Mouse (Mus musculus): ENCODE results near the gene Coro2a.
"Not testable (repeated sequence)": the region's sequence is repeated elsewhere in the genome, so short reads cannot be mapped to it uniquely, and the experiment has no call there.

Coro2a gene

GRCm38 (mm10) chr4:46613618-46614017 lies 11.6 kb upstream of the Coro2a start:
- no peak for DNase-seq (ENCODE audit: low spot score in 2 of 2)

GRCm38 (mm10) chr4:46611181-46611580 lies 9.2 kb upstream of the Coro2a start:
- peak; percentile 86 to 93 for DNase-seq (ENCODE audit: low spot score in 2 of 2)

- DNase-seq (ENCODE audit: low spot score in 2 of 2): no peak
These were observed 5.6 kb upstream of the Coro2a start for GRCm38 (mm10) chr4:46607601-46608000.

DNA sequence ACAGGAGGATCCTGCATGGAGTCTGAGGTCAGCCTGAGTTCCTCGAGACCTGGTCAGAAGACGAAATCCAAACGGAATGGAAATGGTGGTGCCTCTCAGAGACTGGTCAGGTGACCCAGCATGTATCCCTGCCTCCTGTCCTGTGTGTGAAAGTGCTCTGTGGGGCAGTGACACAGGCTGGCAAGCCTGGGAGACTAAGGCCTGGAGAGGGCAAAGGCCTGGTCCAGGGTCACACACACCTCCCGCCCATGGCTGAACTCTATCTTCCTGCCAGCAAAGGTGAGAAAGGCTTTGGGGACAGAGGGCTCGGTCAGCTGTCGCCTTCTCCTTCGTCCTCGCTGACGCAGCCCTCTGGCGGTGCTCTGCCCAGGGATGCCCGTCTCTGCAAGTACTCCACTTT lies 3.4 kb upstream of the Coro2a start:
- no peak for DNase-seq (ENCODE audit: low spot score in 2 of 2)

- no peak for DNase-seq (ENCODE audit: low spot score in 2 of 2)
These were observed 702 bp upstream of the Coro2a start for GRCm38 (mm10) chr4:46602704-46603103.

DNA sequence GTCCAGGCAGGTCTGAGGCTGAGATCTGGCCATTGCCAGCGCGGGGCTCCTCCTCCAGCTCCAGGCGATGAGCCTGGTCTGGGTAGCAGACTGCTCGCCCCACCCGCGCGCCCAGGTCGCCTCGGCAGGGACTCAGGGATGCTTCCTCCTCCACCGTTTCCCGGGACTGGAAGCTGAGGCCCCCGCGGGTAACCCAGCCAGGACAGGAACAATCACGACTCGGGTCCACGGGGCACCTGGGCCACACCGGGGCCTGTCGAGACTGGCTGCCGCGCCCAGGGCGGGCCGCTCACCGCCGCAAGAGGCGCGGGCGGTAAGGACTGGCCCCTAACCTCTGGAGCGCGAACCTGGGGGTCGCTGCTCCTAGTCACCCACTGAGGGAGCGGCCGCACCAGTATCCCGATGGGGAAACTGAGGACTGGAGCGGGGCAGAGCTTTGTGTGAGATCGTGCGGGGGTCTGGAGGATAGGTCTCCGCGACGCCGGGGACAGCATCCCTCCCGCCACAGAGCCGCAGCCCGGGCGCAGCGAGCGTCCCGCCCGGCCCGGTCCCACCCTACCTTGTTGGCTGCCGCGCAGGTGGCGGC lies 651 bp downstream of the Coro2a start:
- no peak for DNase-seq (ENCODE audit: low spot score in 2 of 2)

- no peak for DNase-seq (ENCODE audit: low spot score in 2 of 2)
These were observed 1.3 kb downstream of the Coro2a start for GRCm38 (mm10) chr4:46600473-46601257.

GRCm38 (mm10) chr4:46599609-46600008 lies 2.4 kb downstream of the Coro2a start:
- not testable (repeated sequence) for DNase-seq (ENCODE audit: low spot score in 2 of 2)

GRCm38 (mm10) chr4:46598981-46599380 lies 3.0 kb downstream of the Coro2a start:
- DNase-seq (ENCODE audit: low spot score in 2 of 2): no peak

- no peak for DNase-seq (ENCODE audit: low spot score in 2 of 2)
These were observed 3.9 kb downstream of the Coro2a start for GRCm38 (mm10) chr4:46598111-46598510.

- DNase-seq (ENCODE audit: low spot score in 2 of 2): no peak
These were observed 4.6 kb downstream of the Coro2a start for GRCm38 (mm10) chr4:46597286-46597961.

DNA sequence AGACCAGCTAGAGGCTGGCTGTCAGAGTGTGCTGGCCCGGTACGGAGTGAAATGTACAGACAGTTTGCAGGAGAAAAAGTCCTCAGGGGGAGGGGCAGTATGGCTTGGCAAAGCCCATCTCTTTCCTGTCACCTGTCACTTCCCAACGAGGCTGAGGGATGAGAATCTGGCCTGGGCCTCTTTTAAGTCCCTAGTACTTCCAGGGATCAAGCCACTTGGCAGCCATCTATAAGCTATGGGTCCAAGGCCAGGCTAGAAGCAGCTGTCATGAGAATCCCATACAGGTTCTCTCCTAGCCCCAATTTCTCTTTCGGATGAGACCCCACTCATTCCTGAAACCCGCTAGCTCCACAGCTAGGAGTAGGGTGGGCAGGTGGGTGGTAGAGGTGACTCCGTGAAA lies 5.6 kb downstream of the Coro2a start:
- DNase-seq (ENCODE audit: low spot score in 2 of 2): no peak

DNA sequence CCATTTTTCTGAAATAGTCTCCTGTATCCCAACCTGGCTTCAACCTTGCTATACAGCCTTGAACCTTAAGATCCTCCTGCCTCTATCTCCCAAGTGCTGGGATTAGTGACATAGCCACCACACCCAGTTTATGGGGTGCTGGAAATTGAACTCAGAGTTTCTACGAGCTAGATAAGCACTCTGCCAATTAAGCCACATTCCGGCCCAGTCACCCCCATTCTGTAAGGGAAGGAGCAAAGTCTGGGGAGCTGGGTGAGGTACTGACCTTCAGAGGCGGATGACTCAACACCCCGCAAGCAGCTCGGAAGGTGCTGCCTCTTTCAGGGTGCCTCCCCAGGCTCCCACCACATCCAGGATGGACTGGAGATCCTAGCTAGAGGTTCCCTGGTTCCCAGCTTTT lies 7.9 kb downstream of the Coro2a start:
- no peak for DNase-seq (ENCODE audit: low spot score in 2 of 2)

- DNase-seq (ENCODE audit: low spot score in 2 of 2): no peak
These were observed 8.5 kb downstream of the Coro2a start for GRCm38 (mm10) chr4:46593472-46593871.

DNA sequence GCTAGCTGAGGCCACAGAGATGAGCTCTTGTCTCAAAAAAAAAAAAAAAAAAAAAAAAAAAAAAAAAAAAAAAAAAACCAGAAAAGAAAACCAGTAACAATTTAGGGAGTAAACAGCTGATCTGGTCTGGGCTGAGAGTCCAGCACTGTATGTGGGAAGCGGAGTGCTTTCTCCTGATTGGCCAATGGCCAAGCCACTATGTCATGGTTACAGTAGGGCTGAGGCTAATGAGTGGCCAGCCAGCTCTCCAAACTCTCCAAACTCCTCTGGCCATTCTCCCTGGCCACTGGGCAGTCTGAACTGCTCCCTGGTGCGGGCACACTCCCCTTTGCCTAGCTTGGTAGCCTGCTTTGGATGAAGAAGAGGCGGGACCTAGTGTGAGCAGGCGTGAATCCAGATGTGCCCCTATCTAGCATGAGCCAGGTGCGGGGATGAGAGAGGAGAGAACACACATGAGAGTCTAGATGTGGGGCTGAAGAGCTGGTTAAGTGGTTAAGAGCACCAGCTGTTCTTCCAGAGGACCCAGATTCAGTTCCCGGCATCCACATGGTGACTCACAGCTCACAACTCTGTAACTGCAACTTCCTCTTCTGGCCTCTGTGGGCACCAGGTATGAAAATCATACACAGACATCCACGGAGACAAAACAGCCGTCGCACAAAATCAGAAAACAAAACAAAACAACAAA lies 10.0 kb downstream of the Coro2a start:
- DNase-seq (ENCODE audit: low spot score in 2 of 2): no peak

GRCm38 (mm10) chr4:46590810-46591209 lies 11.2 kb downstream of the Coro2a start:
- no peak for DNase-seq (ENCODE audit: low spot score in 2 of 2)

DNA sequence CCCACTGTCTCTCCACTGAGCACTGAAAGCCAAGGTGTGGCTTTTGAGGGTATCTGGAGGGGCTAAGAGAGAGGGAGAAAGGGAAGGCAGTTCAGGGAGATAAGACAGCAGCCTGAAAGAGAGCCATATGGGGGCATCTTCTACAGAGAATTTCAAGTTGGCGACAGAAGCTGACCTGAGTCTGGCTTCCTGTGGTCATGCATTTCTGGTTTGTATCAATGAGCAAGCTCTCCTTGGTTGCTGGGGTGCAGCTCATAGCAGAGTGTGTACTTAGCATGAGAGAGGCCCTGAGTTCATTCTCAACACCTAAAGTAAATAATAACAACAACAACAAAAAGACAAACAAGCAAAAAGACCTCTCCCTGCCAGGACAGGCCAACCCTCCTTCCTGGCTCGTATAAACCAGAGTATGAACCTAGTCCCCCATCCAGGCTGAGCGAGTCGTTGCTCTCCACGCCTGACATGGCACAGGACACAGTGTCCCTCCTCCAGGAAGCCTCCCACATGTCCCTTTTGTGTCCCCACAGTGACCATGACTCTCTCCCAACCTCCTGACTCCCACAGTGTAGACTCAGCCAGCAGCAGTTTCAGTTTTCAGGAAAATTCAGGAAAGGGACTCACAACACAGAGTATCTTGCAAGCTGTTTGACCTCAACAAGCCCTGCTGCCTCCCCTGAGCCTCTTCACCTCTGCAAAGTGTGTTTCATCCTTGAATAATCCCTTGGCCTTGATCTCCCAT lies 11.9 kb downstream of the Coro2a start:
- DNase-seq (ENCODE audit: low spot score in 2 of 2): no peak

DNA sequence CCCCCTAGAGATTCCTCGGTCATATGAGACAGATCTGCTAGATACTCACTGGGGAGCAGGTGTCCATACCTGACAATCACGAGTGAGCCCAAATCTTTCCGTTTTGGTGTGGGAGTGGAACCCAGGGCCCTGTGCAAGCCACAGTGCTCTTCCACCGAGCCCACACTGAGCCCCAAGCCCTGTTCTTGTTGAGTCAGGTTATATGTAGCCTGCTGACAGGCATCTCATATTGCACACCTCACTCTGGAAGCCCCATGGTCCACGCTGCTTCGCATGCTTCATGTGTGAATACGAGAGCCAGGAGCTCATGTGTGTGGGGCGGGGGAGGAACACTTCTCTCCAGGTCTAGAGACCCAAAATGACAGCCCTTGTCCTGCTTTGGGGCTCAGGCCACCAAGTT lies 12.9 kb downstream of the Coro2a start:
- no peak for DNase-seq (ENCODE audit: low spot score in 2 of 2)

- DNase-seq (ENCODE audit: low spot score in 2 of 2): no peak
These were observed 15.5 kb downstream of the Coro2a start for GRCm38 (mm10) chr4:46586473-46586872.

DNA sequence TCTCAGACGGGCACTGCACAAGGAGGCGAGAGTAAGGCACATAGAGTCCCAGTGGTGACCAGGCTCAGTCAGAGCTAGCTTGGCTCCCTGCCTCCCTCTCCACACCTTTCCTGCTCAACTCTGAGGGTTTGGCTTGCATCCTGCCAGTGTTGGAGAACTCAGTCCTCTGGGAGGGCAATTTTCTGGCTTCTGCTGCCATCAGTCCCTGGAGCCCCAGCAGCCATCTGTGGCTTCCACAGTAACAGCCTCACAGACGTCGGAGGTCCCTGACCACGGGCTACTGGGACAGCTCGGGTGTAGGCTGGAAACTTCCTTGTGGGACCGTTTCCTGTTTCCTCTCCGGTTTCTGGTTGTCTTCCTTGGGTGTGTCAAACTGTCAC lies 16.2 kb downstream of the Coro2a start:
- DNase-seq (ENCODE audit: low spot score in 2 of 2): no peak

- no peak for DNase-seq (ENCODE audit: low spot score in 2 of 2)
These were observed 16.8 kb downstream of the Coro2a start for GRCm38 (mm10) chr4:46585041-46585810.

Measured in frontal cortex, postnatal 25 days (tissue).